Mouse (Mus musculus) urinary bladder, postnatal 0 days (tissue): ENCODE measurements around the gene Cdk2ap1. TPM values are rescaled to one million over a fixed set of nuclear protein-coding genes. Genes with fewer than 3 reads are reported as not detected.

Experiments
- polyA plus RNA-seq: library from polyadenylated mRNA; unstranded; fragments of >200 nt; fragmentation: Nextera tagmentation; extraction: Ambion mirVana; gene quantifications from 2 replicates; pipeline ENCODE4 v1.2.1, GENCODE M21; 2015

The Cdk2ap1 gene
- polyA plus RNA-seq: 18.8 and 27.6 TPM in 2 replicates

DNA sequence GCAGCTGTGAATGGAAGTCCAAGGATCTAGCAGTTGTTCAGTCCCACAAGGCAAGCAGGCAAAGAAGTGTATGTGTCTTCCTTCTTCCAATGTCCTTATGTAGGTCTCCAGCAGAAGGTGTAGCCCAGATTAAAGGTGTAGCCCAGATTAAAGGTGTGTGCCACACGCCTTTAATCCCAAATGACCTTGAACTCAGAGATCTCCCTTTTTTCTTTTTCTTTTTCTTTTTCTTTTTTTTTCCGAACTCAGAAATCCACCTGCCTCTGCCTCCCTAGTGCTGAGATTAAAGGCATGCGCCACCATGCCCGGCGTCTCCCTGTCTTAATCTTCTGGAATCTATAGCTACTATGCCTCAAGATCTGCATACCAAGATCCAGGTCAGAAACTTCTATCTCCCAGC, at the start of gene Cdk2ap1:
Gene Cdk2ap1 (minus strand): TSS at position 101 of the 400 bp plus-strand sequence.

DNA sequence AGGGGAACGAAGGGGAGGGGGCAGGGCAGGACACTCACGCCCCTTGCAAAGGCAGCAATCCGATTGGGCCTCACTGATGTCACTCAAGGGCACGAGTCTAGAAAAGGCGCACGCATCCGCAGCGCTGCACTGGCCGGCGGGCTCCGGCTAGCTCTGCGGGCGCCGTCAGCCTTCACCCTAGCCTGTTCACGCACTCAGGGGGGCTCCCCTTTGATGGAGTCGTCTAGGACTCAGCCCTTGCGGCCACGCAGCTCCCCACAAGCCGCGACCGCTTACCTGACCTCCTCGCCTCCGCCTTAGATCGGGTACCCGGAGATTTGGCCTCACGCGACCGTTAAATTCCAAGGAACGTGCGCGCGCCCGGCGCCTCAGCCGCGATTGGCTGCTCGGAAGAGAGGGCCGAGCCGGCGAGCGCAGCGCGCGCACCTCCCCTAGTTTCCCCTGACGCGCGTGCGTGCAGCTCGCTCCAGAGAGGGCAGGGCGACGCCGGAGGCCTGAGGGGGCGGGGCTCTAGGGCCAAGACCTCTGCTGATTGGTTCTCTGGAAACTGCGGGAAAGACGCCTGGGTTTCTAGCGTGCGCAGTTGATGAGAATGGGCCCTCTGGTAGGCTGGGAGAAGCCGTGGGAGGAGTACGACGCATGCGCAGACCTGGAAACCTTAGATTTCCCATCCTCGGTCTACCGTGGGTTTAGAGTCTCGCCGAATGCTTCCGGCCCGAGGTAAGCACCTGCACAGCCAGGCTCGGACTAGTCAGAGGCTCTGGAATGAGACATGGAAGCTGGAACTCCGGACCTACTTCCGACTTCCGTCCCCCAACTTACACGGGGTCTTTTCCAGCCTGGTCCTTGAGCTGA, 35.1 kb downstream of the Cdk2ap1 start, which contains the start of the genes Mphosph9 and 2810006K23Rik:
Gene Mphosph9 (minus strand): TSS at position 463 of the 855 bp plus-strand sequence.
Gene 2810006K23Rik (plus strand): TSS at position 580 of the 855 bp plus-strand sequence.

Other genes starting within 250 kb of the Cdk2ap1 start
- 75.0 and 80.1 TPM in 2 replicates for gene Arl6ip4, start 247.0 kb downstream of the Cdk2ap1 start, polyA plus RNA-seq
- 1.8 and 2.0 TPM in 2 replicates for gene Pitpnm2, start 113.3 kb downstream of the Cdk2ap1 start, polyA plus RNA-seq
- 3.7 and 4.1 TPM in 2 replicates for gene Mphosph9, start 35.1 kb downstream of the Cdk2ap1 start, polyA plus RNA-seq
- gene 2810006K23Rik, start 35.0 kb downstream of the Cdk2ap1 start, polyA plus RNA-seq: 6.4 and 6.6 TPM in 2 replicates
- gene Sbno1, start 62.9 kb upstream of the Cdk2ap1 start, polyA plus RNA-seq: 40.8 and 50.9 TPM in 2 replicates
- gene Kmt5a, start 76.8 kb upstream of the Cdk2ap1 start, polyA plus RNA-seq: 23.8 and 26.4 TPM in 2 replicates
- gene Rilpl2, start 115.3 kb upstream of the Cdk2ap1 start, polyA plus RNA-seq: 14.3 and 19.0 TPM in 2 replicates
- gene Snrnp35, start 120.1 kb upstream of the Cdk2ap1 start, polyA plus RNA-seq: 9.0 and 9.9 TPM in 2 replicates
- gene Rilpl1, start 168.3 kb upstream of the Cdk2ap1 start, polyA plus RNA-seq: 14.7 and 15.9 TPM in 2 replicates
- 466 and 537 TPM in 2 replicates for gene Tmed2, start 177.6 kb upstream of the Cdk2ap1 start, polyA plus RNA-seq
- 5.7 TPM in 2 replicates for gene Ddx55, start 189.8 kb upstream of the Cdk2ap1 start, polyA plus RNA-seq
- 57.0 and 60.4 TPM in 2 replicates for gene Eif2b1, start 216.0 kb upstream of the Cdk2ap1 start, polyA plus RNA-seq
- 24.8 and 26.7 TPM in 2 replicates for gene Gtf2h3, start 216.1 kb upstream of the Cdk2ap1 start, polyA plus RNA-seq